Mouse (Mus musculus): ENCODE data around the gene Paqr9. TPM values are rescaled to one million over a fixed set of nuclear protein-coding genes. Genes with fewer than 3 reads are reported as not detected.

The Paqr9 gene
- polyA plus RNA-seq, 1 experiment, result 16.5 TPM

- no peak overlapping the region for H3K27ac ChIP-seq (ENCODE audit: insufficient read depth, low read length)
- no peak overlapping the region for H3K4me3 ChIP-seq (ENCODE audit: extremely low read depth, insufficient read depth, insufficient read length)
- 93% methylated on average over 3 of the region's 3 CpGs for WGBS
- no peak for DNase-seq (ENCODE audit: low read depth in 1 of 2, low spot score in 2 of 2)
- H3K36me3 ChIP-seq (ENCODE audit: control insufficient read depth, insufficient read depth, low read length), result no peaks in the 10 kb centered on the region
- TF ChIP-seq POLR2A (IDR thresholded peaks at IDR 0.05; ENCODE audit: low read depth, low read length), result no peak
- no peak for TF ChIP-seq CTCF (IDR thresholded peaks at IDR 0.05; ENCODE audit: extremely low read depth, insufficient read depth, insufficient read length, insufficient replicate concordance)
- no peaks in the 10 kb centered on the region for H3K27me3 ChIP-seq (ENCODE audit: control insufficient read depth, insufficient read depth, low read length)
- no peaks in the 10 kb centered on the region for H3K4me1 ChIP-seq (ENCODE audit: control insufficient read depth, insufficient read depth, insufficient read length)
Observed at GRCm38 (mm10) chr9:95531144-95531543, 28.3 kb upstream of the Paqr9 start.

GRCm38 (mm10) chr9:95533817-95534216 lies 25.6 kb upstream of the Paqr9 start:
- WGBS, result 48% methylated on average over 6 of the region's 6 CpGs
- Histone ChIP-seq H3K4me3 (ENCODE audit: extremely low read depth, insufficient read depth, insufficient read length) (no peak overlapping the region), H3K36me3 (ENCODE audit: control insufficient read depth, insufficient read depth, low read length) (no peaks in the 10 kb centered on the region), H3K4me1 (ENCODE audit: control insufficient read depth, insufficient read depth, insufficient read length) (no peaks in the 10 kb centered on the region), H3K27ac (ENCODE audit: insufficient read depth, low read length) (no peak overlapping the region), H3K27me3 (ENCODE audit: control insufficient read depth, insufficient read depth, low read length) (no peaks in the 10 kb centered on the region)
- TF ChIP-seq POLR2A (IDR thresholded peaks at IDR 0.05; ENCODE audit: low read depth, low read length), result no peak
- TF ChIP-seq CTCF (IDR thresholded peaks at IDR 0.05; ENCODE audit: extremely low read depth, insufficient read depth, insufficient read length, insufficient replicate concordance), result no peak
- DNase-seq (ENCODE audit: low read depth in 1 of 2, low spot score in 2 of 2), result no peak

- 63% methylated on average over 2 of the region's 2 CpGs for WGBS
- TF ChIP-seq CTCF (IDR thresholded peaks at IDR 0.05; ENCODE audit: extremely low read depth, insufficient read depth, insufficient read length, insufficient replicate concordance) (no peak), POLR2A (IDR thresholded peaks at IDR 0.05; ENCODE audit: low read depth, low read length) (no peak)
- Histone ChIP-seq H3K4me3 (ENCODE audit: extremely low read depth, insufficient read depth, insufficient read length) (no peak overlapping the region), H3K27me3 (ENCODE audit: control insufficient read depth, insufficient read depth, low read length) (no peaks in the 10 kb centered on the region), H3K36me3 (ENCODE audit: control insufficient read depth, insufficient read depth, low read length) (no peaks in the 10 kb centered on the region), H3K27ac (ENCODE audit: insufficient read depth, low read length) (no peak overlapping the region), H3K4me1 (ENCODE audit: control insufficient read depth, insufficient read depth, insufficient read length) (no peaks in the 10 kb centered on the region)
- DNase-seq (ENCODE audit: low read depth in 1 of 2, low spot score in 2 of 2), result no peak
Observed at GRCm38 (mm10) chr9:95539176-95539800, 20.2 kb upstream of the Paqr9 start.

- Histone ChIP-seq H3K36me3 (ENCODE audit: control insufficient read depth, insufficient read depth, low read length) (no peaks in the 10 kb centered on the region), H3K27ac (ENCODE audit: insufficient read depth, low read length) (no peak overlapping the region), H3K4me3 (ENCODE audit: extremely low read depth, insufficient read depth, insufficient read length) (no peak overlapping the region), H3K4me1 (ENCODE audit: control insufficient read depth, insufficient read depth, insufficient read length) (no peaks in the 10 kb centered on the region), H3K27me3 (ENCODE audit: control insufficient read depth, insufficient read depth, low read length) (no peaks in the 10 kb centered on the region)
- WGBS, result 52% methylated on average over 4 of the region's 4 CpGs
- peak; percentile 11 to 33 for DNase-seq (ENCODE audit: low read depth in 1 of 2, low spot score in 2 of 2)
- TF ChIP-seq POLR2A (IDR thresholded peaks at IDR 0.05; ENCODE audit: low read depth, low read length) (no peak), CTCF (IDR thresholded peaks at IDR 0.05; ENCODE audit: extremely low read depth, insufficient read depth, insufficient read length, insufficient replicate concordance) (peak; percentile 23; the same call in 1 of the 2 replicates)
Observed at GRCm38 (mm10) chr9:95540487-95540886, 19.0 kb upstream of the Paqr9 start.

GRCm38 (mm10) chr9:95541208-95541607 lies 18.2 kb upstream of the Paqr9 start:
- no peaks in the 10 kb centered on the region for H3K4me1 ChIP-seq (ENCODE audit: control insufficient read depth, insufficient read depth, insufficient read length)
- H3K4me3 ChIP-seq (ENCODE audit: extremely low read depth, insufficient read depth, insufficient read length), result no peak overlapping the region
- DNase-seq (ENCODE audit: low read depth in 1 of 2, low spot score in 2 of 2), result no peak
- H3K27me3 ChIP-seq (ENCODE audit: control insufficient read depth, insufficient read depth, low read length), result no peaks in the 10 kb centered on the region
- H3K27ac ChIP-seq (ENCODE audit: insufficient read depth, low read length), result no peak overlapping the region
- TF ChIP-seq CTCF (IDR thresholded peaks at IDR 0.05; ENCODE audit: extremely low read depth, insufficient read depth, insufficient read length, insufficient replicate concordance) (no peak), POLR2A (IDR thresholded peaks at IDR 0.05; ENCODE audit: low read depth, low read length) (no peak)
- H3K36me3 ChIP-seq (ENCODE audit: control insufficient read depth, insufficient read depth, low read length), result no peaks in the 10 kb centered on the region

- no peaks in the 10 kb centered on the region for H3K4me1 ChIP-seq (ENCODE audit: control insufficient read depth, insufficient read depth, insufficient read length)
- no peak for TF ChIP-seq POLR2A (IDR thresholded peaks at IDR 0.05; ENCODE audit: low read depth, low read length)
- no peak for TF ChIP-seq CTCF (IDR thresholded peaks at IDR 0.05; ENCODE audit: extremely low read depth, insufficient read depth, insufficient read length, insufficient replicate concordance)
- DNase-seq (ENCODE audit: low read depth in 1 of 2, low spot score in 2 of 2), result no peak
- H3K36me3 ChIP-seq (ENCODE audit: control insufficient read depth, insufficient read depth, low read length), result no peaks in the 10 kb centered on the region
- no peaks in the 10 kb centered on the region for H3K27me3 ChIP-seq (ENCODE audit: control insufficient read depth, insufficient read depth, low read length)
- 88% methylated on average over 15 of the region's 15 CpGs for WGBS
- H3K4me3 ChIP-seq (ENCODE audit: extremely low read depth, insufficient read depth, insufficient read length), result no peak overlapping the region
- no peak overlapping the region for H3K27ac ChIP-seq (ENCODE audit: insufficient read depth, low read length)
Observed at GRCm38 (mm10) chr9:95541650-95542432, 17.6 kb upstream of the Paqr9 start.

- TF ChIP-seq POLR2A (IDR thresholded peaks at IDR 0.05; ENCODE audit: low read depth, low read length), result no peak
- no peak for TF ChIP-seq CTCF (IDR thresholded peaks at IDR 0.05; ENCODE audit: extremely low read depth, insufficient read depth, insufficient read length, insufficient replicate concordance)
- H3K27ac ChIP-seq (ENCODE audit: insufficient read depth, low read length), result no peak overlapping the region
- no peaks in the 10 kb centered on the region for H3K4me1 ChIP-seq (ENCODE audit: control insufficient read depth, insufficient read depth, insufficient read length)
Observed at GRCm38 (mm10) chr9:95542475-95542874, 17.0 kb upstream of the Paqr9 start.

More at GRCm38 (mm10) chr9:95542475-95542874, 17.0 kb upstream of the Paqr9 start:
- 90% methylated on average over 6 of the region's 6 CpGs for WGBS
- H3K4me3 ChIP-seq (ENCODE audit: extremely low read depth, insufficient read depth, insufficient read length), result no peak overlapping the region
- no peaks in the 10 kb centered on the region for H3K36me3 ChIP-seq (ENCODE audit: control insufficient read depth, insufficient read depth, low read length)
- no peaks in the 10 kb centered on the region for H3K27me3 ChIP-seq (ENCODE audit: control insufficient read depth, insufficient read depth, low read length)
- no peak for DNase-seq (ENCODE audit: low read depth in 1 of 2, low spot score in 2 of 2)
